Comparison of ENCODE assay signal across 20 mouse cellular contexts in the genomic region with DNA sequence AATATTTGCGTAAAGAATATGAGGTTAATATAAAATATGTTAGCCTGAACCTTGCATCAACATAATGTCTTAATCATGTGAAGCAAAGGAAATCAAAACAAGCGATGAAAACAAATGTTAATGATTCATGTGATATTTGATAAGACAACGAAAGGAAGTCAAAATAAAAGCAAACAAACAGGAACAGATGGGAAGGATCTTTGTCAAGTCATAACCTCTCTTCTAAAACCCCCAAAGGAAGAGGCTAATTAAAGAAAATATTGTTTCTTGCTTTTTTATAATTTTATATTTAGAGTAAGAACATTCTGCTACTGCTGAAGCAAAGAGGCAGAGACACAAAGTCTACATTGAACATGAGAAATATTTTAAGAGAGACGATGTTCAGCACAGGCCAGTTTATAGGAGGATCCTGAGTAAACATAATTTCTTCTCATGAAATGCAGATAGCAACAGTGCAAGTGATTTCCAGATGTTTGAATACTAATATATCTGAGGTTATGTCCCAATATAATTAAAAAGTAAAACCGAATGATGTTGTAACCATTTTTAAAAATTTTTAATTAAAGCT.
DNase-seq lines count a peak whose midpoint lies in the region; ATAC-seq and TF ChIP-seq lines count a peak whose summit lies in the region.
"Had no signal": no experiment of that assay in that cellular context is flagged by ENCODE, and none has a peak within 500 bp of the region (broad histone marks: within the 10 kb centered on the region; RNA-seq: fewer than 3 reads in every experiment).

No protein-coding gene starts in this region.

- no peak overlapping the region for H3K4me2 ChIP-seq in kidney, postnatal 0 days (ENCODE audit: low read length)
- H3K4me2 ChIP-seq in lung, embryonic 16.5 days (ENCODE audit: low read depth, low read length), result no peak overlapping the region
- H3K4me2 ChIP-seq: embryonic facial prominence, embryonic 13.5 days; forebrain, embryonic 12.5 days; heart, embryonic 13.5 days; hindbrain, embryonic 13.5 days had no signal

- H3K9ac ChIP-seq in kidney, postnatal 0 days (ENCODE audit: low read depth, low read length), result no peak overlapping the region
- no peak overlapping the region for H3K9ac ChIP-seq in lung, embryonic 16.5 days (ENCODE audit: low read length)
- H3K9ac ChIP-seq: embryonic facial prominence, embryonic 13.5 days; forebrain, embryonic 12.5 days; heart, embryonic 13.5 days; hindbrain, embryonic 13.5 days had no signal

- no peaks in the 10 kb centered on the region for H3K9me3 ChIP-seq in kidney, postnatal 0 days (replicated peaks; ENCODE audit: low read length)
- no peaks in the 10 kb centered on the region for H3K9me3 ChIP-seq in lung, embryonic 16.5 days (ENCODE audit: control insufficient read depth, low read length)
- no peaks in the 10 kb centered on the region for H3K9me3 ChIP-seq in hindbrain, embryonic 10.5 days
- H3K9me3 ChIP-seq: embryonic facial prominence, embryonic 13.5 days; forebrain, embryonic 12.5 days; heart, embryonic 13.5 days; hindbrain, embryonic 13.5 days had no signal

- no peak for TF ChIP-seq CTCF in kidney, postnatal 0 days (IDR thresholded peaks at IDR 0.05; ENCODE audit: low read depth)

- ATAC-seq in kidney, postnatal 0 days (replicated peaks; ENCODE audit: low FRiP score, low read depth), result no peak
- peak; percentile 79 for ATAC-seq in lung, embryonic 16.5 days (ENCODE audit: low read depth)
- ATAC-seq: forebrain, embryonic 16.5 days had no signal

- H3K4me3 ChIP-seq in kidney, postnatal 0 days (replicated peaks; ENCODE audit: low read depth, low read length), result no peak overlapping the region
- H3K4me3 ChIP-seq in lung, embryonic 16.5 days (ENCODE audit: low read length), result no peak overlapping the region
- H3K4me3 ChIP-seq in hindbrain, embryonic 10.5 days, result no peak overlapping the region
- H3K4me3 ChIP-seq: embryonic facial prominence, embryonic 13.5 days; forebrain, embryonic 12.5 days; heart, embryonic 13.5 days; hindbrain, embryonic 13.5 days had no signal

- no peaks in the 10 kb centered on the region for H3K36me3 ChIP-seq in kidney, postnatal 0 days (ENCODE audit: insufficient read depth, low read length)
- H3K36me3 ChIP-seq in lung, embryonic 16.5 days (ENCODE audit: control insufficient read depth, insufficient read depth, low read length), result no peaks in the 10 kb centered on the region
- H3K36me3 ChIP-seq in hindbrain, embryonic 10.5 days, result peaks cover 4% of the 10 kb centered on the region; the same call in 1 of the 2 replicates
- H3K36me3 ChIP-seq: embryonic facial prominence, embryonic 13.5 days; forebrain, embryonic 12.5 days; heart, embryonic 13.5 days; hindbrain, embryonic 13.5 days had no signal

- H3K27ac ChIP-seq in kidney, postnatal 0 days, result no peak overlapping the region
- H3K27ac ChIP-seq in lung, embryonic 16.5 days (ENCODE audit: low read length), result peak overlapping the region; percentile 52; the same call in 1 of the 2 replicates
- no peak overlapping the region for H3K27ac ChIP-seq in hindbrain, embryonic 10.5 days
- H3K27ac ChIP-seq: embryonic facial prominence, embryonic 13.5 days; forebrain, embryonic 12.5 days; heart, embryonic 13.5 days; hindbrain, embryonic 13.5 days had no signal

- DNase-seq in kidney, adult 9 months, result peak; percentile 16
- no peak for DNase-seq in kidney, adult 11 months
- peak; percentile 86 for DNase-seq in kidney, postnatal 0 days (ENCODE audit: low spot score)
- no peak for DNase-seq in kidney, postnatal 14 days
- no peak for DNase-seq in lung, postnatal 10 days
- DNase-seq in hindbrain, embryonic 10.5 days (ENCODE audit: low spot score), result no peak
- DNase-seq: adrenal gland, adult 2 months; adrenal gland, postnatal 25 days; cerebellum, adult 18-20 months; cerebellum, adult 9-11 months; cerebellum, postnatal 36 days; gastrocnemius, postnatal 10 days; heart, adult 18-20 months; heart, postnatal 4 days had no signal

- H3K4me1 ChIP-seq in kidney, postnatal 0 days (replicated peaks; ENCODE audit: insufficient read depth, low read length), result no peaks in the 10 kb centered on the region
- no peaks in the 10 kb centered on the region for H3K4me1 ChIP-seq in lung, embryonic 16.5 days (replicated peaks; ENCODE audit: control insufficient read depth, insufficient read depth, low read length)
- no peaks in the 10 kb centered on the region for H3K4me1 ChIP-seq in hindbrain, embryonic 10.5 days (replicated peaks)
- H3K4me1 ChIP-seq: embryonic facial prominence, embryonic 13.5 days; heart, embryonic 13.5 days had no signal

- 73% methylated on average over 5 of the region's 5 CpGs for WGBS in kidney, postnatal 0 days
- 36% methylated on average over 5 of the region's 5 CpGs for WGBS in lung, embryonic 16.5 days
- WGBS in hindbrain, embryonic 10.5 days, result 91% methylated on average over 5 of the region's 5 CpGs

- H3K27me3 ChIP-seq in kidney, postnatal 0 days (ENCODE audit: insufficient read depth, low read length), result no peaks in the 10 kb centered on the region
- no peaks in the 10 kb centered on the region for H3K27me3 ChIP-seq in lung, embryonic 16.5 days (ENCODE audit: control insufficient read depth, insufficient read depth, low read depth, low read length)
- H3K27me3 ChIP-seq in hindbrain, embryonic 10.5 days (ENCODE audit: insufficient read depth, poor library complexity, severe bottlenecking), result no peaks in the 10 kb centered on the region
- H3K27me3 ChIP-seq: embryonic facial prominence, embryonic 13.5 days; forebrain, embryonic 12.5 days; heart, embryonic 13.5 days; hindbrain, embryonic 13.5 days had no signal

Comparison
In these comparisons a context has a peak if more than half of its experiments do, and no peak if none do; other contexts are left out.
1. DNase-seq: peak in kidney, adult 9 months (single experiment) and kidney, postnatal 0 days (single experiment); none in kidney, adult 11 months (single experiment), kidney, postnatal 14 days (single experiment), lung, postnatal 10 days (single experiment) and hindbrain, embryonic 10.5 days (single experiment).